Mouse (Mus musculus): ENCODE measurements around the gene Nmnat2.

The Nmnat2 gene

GRCm38 (mm10) chr1:152954821-152955523, at the start of gene Nmnat2:
TSS of gene Nmnat2 (plus strand) at chr1:152954993.
- no peak for DNase-seq (ENCODE audit: low spot score in 2 of 2)

- DNase-seq (ENCODE audit: low spot score in 2 of 2), result no peak
These were observed 41.0 kb upstream of the Nmnat2 start for GRCm38 (mm10) chr1:152913483-152914460.

GRCm38 (mm10) chr1:152915766-152916165, 39.0 kb upstream of the Nmnat2 start:
- DNase-seq (ENCODE audit: low spot score in 2 of 2), result no peak

GRCm38 (mm10) chr1:152916936-152917335, 37.9 kb upstream of the Nmnat2 start:
- no peak for DNase-seq (ENCODE audit: low spot score in 2 of 2)

- DNase-seq (ENCODE audit: low spot score in 2 of 2), result no peak
These were observed 37.2 kb upstream of the Nmnat2 start for GRCm38 (mm10) chr1:152917626-152918025.

GRCm38 (mm10) chr1:152921786-152922185, 33.0 kb upstream of the Nmnat2 start:
- DNase-seq (ENCODE audit: low spot score in 2 of 2), result no peak

- no peak for DNase-seq (ENCODE audit: low spot score in 2 of 2)
These were observed 20.8 kb upstream of the Nmnat2 start for GRCm38 (mm10) chr1:152933962-152934361.

GRCm38 (mm10) chr1:152935476-152935875, 19.3 kb upstream of the Nmnat2 start:
- DNase-seq (ENCODE audit: low spot score in 2 of 2), result no peak

- no peak for DNase-seq (ENCODE audit: low spot score in 2 of 2)
These were observed 18.4 kb upstream of the Nmnat2 start for GRCm38 (mm10) chr1:152936365-152936764.

GRCm38 (mm10) chr1:152942977-152943376, 11.8 kb upstream of the Nmnat2 start:
- DNase-seq (ENCODE audit: low spot score in 2 of 2), result no peak

GRCm38 (mm10) chr1:152954167-152954566, 626 bp upstream of the Nmnat2 start:
- DNase-seq (ENCODE audit: low spot score in 2 of 2), result no peak

GRCm38 (mm10) chr1:152955564-152956211, 895 bp downstream of the Nmnat2 start:
- no peak for DNase-seq (ENCODE audit: low spot score in 2 of 2)

GRCm38 (mm10) chr1:152956221-152956620, 1.4 kb downstream of the Nmnat2 start:
- DNase-seq (ENCODE audit: low spot score in 2 of 2), result no peak

- no peak for DNase-seq (ENCODE audit: low spot score in 2 of 2)
These were observed 9.6 kb downstream of the Nmnat2 start for GRCm38 (mm10) chr1:152964344-152964743.

GRCm38 (mm10) chr1:152966222-152966621, 11.4 kb downstream of the Nmnat2 start:
- DNase-seq (ENCODE audit: low spot score in 2 of 2), result no peak

GRCm38 (mm10) chr1:152966686-152967085, 11.9 kb downstream of the Nmnat2 start:
- DNase-seq (ENCODE audit: low spot score in 2 of 2), result no peak

GRCm38 (mm10) chr1:152969081-152969480, 14.3 kb downstream of the Nmnat2 start:
- DNase-seq (ENCODE audit: low spot score in 2 of 2), result no peak

GRCm38 (mm10) chr1:152972957-152973356, 18.2 kb downstream of the Nmnat2 start:
- no peak for DNase-seq (ENCODE audit: low spot score in 2 of 2)

GRCm38 (mm10) chr1:152973421-152973820, 18.6 kb downstream of the Nmnat2 start:
- no peak for DNase-seq (ENCODE audit: low spot score in 2 of 2)

- no peak for DNase-seq (ENCODE audit: low spot score in 2 of 2)
These were observed 19.1 kb downstream of the Nmnat2 start for GRCm38 (mm10) chr1:152973861-152974260.

GRCm38 (mm10) chr1:152975144-152975543, 20.4 kb downstream of the Nmnat2 start:
- no peak for DNase-seq (ENCODE audit: low spot score in 2 of 2)

GRCm38 (mm10) chr1:152978700-152979099, 23.9 kb downstream of the Nmnat2 start:
- DNase-seq (ENCODE audit: low spot score in 2 of 2), result no peak

All from spleen, postnatal 36 days (tissue).